Mouse (Mus musculus) heart, embryonic 15.5 days (tissue): Measurements from ENCODE around the gene Krtap6-2. TPM values are rescaled to one million over a fixed set of nuclear protein-coding genes. Genes with fewer than 3 reads are reported as not detected.

Experiments
- ATAC-seq: fragments of 200-750 bp; cut with Nextera tagmentation; replicated peaks from 2 replicates; pipeline ENCODE4 v1.8.0; 2017; ENCODE audit warnings: low read depth, moderate TSS enrichment; ENCODE audit not compliant: insufficient number of reproducible peaks, insufficient read depth, low FRiP score
- H3K27ac ChIP-seq: fragments of 300-500 bp; sonication (generic); 2 replicates; pipeline ENCODE4 v1.5.1; 2015; ENCODE audit warnings: mild to moderate bottlenecking, inconsistent platforms
- H3K27me3 ChIP-seq: fragments of 300-500 bp; sonication (generic); 2 replicates; pipeline ENCODE4 v1.6.1; 2015; ENCODE audit warnings: inconsistent platforms
- H3K36me3 ChIP-seq: fragments of 300-500 bp; sonication (generic); 2 replicates; pipeline ENCODE4 v1.6.1; 2015; ENCODE audit warnings: mild to moderate bottlenecking, inconsistent platforms
- H3K4me1 ChIP-seq: fragments of 300-500 bp; sonication (generic); replicated peaks from 2 replicates; pipeline ENCODE4 v1.6.1; 2015; ENCODE audit warnings: inconsistent platforms
- H3K4me2 ChIP-seq: fragments of 300-500 bp; sonication (generic); 2 replicates; pipeline ENCODE4 v1.6.1; 2015; ENCODE audit warnings: inconsistent platforms, mild to moderate bottlenecking, moderate library complexity
- H3K4me3 ChIP-seq: fragments of 300-500 bp; sonication (generic); 2 replicates; pipeline ENCODE4 v1.5.1; 2015; ENCODE audit warnings: mild to moderate bottlenecking, inconsistent platforms
- H3K9ac ChIP-seq: fragments of 300-500 bp; sonication (generic); 2 replicates; pipeline ENCODE4 v1.6.1; 2015; ENCODE audit warnings: mild to moderate bottlenecking, inconsistent platforms
- H3K9me3 ChIP-seq: fragments of 300-500 bp; sonication (generic); replicated peaks from 2 replicates; pipeline ENCODE4 v1.6.1; 2016; ENCODE audit warnings: inconsistent platforms
- WGBS: fragments of 180-500 bp; shearing (Covaris S2); methylation state at CpG from one replicate; pipeline ENCODE4 v1.1.7; 2015; ENCODE audit warnings: mixed read lengths; 5-methylcytosine and 5-hydroxymethylcytosine counted together
- polyA plus RNA-seq: library from polyadenylated mRNA; unstranded; fragments of >200 nt; fragmentation: Nextera tagmentation; extraction: Ambion mirVana; gene quantifications from 2 replicates; pipeline ENCODE4 v1.2.1, GENCODE M21; 2015

The Krtap6-2 gene
- polyA plus RNA-seq, result not detected in 2 replicates

GRCm38 (mm10) chr16:89420011-89420410 lies at the start of gene Krtap6-2:
TSS of gene Krtap6-2 (minus strand) at chr16:89420111.
- H3K27ac ChIP-seq, result no peak within 1 kb of the TSS
- H3K4me3 ChIP-seq, result no peak within 1 kb of the TSS
- no peaks in the 10 kb centered on the region for H3K36me3 ChIP-seq
- H3K4me2 ChIP-seq, result no peak within 1 kb of the TSS
- no peaks in the 10 kb centered on the region for H3K27me3 ChIP-seq
- 82% methylated on average over 3 of the region's 3 CpGs for WGBS
- H3K4me1 ChIP-seq, result no peaks in the 10 kb centered on the region
- no peak within 1 kb of the TSS for H3K9ac ChIP-seq
- no peak for ATAC-seq
- H3K9me3 ChIP-seq, result no peaks in the 10 kb centered on the region

GRCm38 (mm10) chr16:89461189-89461588 lies 41.3 kb upstream of the Krtap6-2 start:
- H3K4me1 ChIP-seq, result no peaks in the 10 kb centered on the region
- no peak for ATAC-seq
- no peak overlapping the region for H3K9ac ChIP-seq
- no peaks in the 10 kb centered on the region for H3K27me3 ChIP-seq
- no peaks in the 10 kb centered on the region for H3K36me3 ChIP-seq
- no peak overlapping the region for H3K4me3 ChIP-seq
- no peak overlapping the region for H3K4me2 ChIP-seq
- 42% methylated on average over 5 of the region's 5 CpGs for WGBS
- H3K27ac ChIP-seq, result no peak overlapping the region
- no peaks in the 10 kb centered on the region for H3K9me3 ChIP-seq

GRCm38 (mm10) chr16:89429586-89429985 lies 9.7 kb upstream of the Krtap6-2 start:
- no peak for ATAC-seq

GRCm38 (mm10) chr16:89425310-89425709 lies 5.4 kb upstream of the Krtap6-2 start:
- peak; percentile 87 for ATAC-seq
- H3K27ac ChIP-seq, result peak overlapping the region; percentile 51

More at GRCm38 (mm10) chr16:89429586-89429985, 9.7 kb upstream of the Krtap6-2 start:
- 56% methylated on average over 2 of the region's 2 CpGs for WGBS
- H3K4me3 ChIP-seq, result no peak overlapping the region
- no peak overlapping the region for H3K27ac ChIP-seq
- H3K36me3 ChIP-seq, result no peaks in the 10 kb centered on the region
- no peak overlapping the region for H3K4me2 ChIP-seq
- no peak overlapping the region for H3K9ac ChIP-seq
- H3K4me1 ChIP-seq, result peaks cover 3% of the 10 kb centered on the region; the same call in 1 of the 2 replicates
- H3K27me3 ChIP-seq, result no peaks in the 10 kb centered on the region
- H3K9me3 ChIP-seq, result no peaks in the 10 kb centered on the region

GRCm38 (mm10) chr16:89416311-89416710 lies 3.6 kb downstream of the Krtap6-2 start:
- no peak for ATAC-seq
- H3K9me3 ChIP-seq, result no peaks in the 10 kb centered on the region

More at GRCm38 (mm10) chr16:89425310-89425709, 5.4 kb upstream of the Krtap6-2 start:
- no peak overlapping the region for H3K4me2 ChIP-seq
- no peaks in the 10 kb centered on the region for H3K9me3 ChIP-seq
- no peaks in the 10 kb centered on the region for H3K36me3 ChIP-seq
- WGBS, result 30% methylated on average over 5 of the region's 5 CpGs
- peaks cover 3% of the 10 kb centered on the region; the same call in 1 of the 2 replicates for H3K4me1 ChIP-seq
- no peak overlapping the region for H3K4me3 ChIP-seq
- no peak overlapping the region for H3K9ac ChIP-seq
- no peaks in the 10 kb centered on the region for H3K27me3 ChIP-seq

GRCm38 (mm10) chr16:89410345-89411068 lies 9.4 kb downstream of the Krtap6-2 start:
- Histone ChIP-seq H3K27me3 (no peaks in the 10 kb centered on the region), H3K4me2 (no peak overlapping the region), H3K36me3 (no peaks in the 10 kb centered on the region), H3K4me1 (no peaks in the 10 kb centered on the region), H3K27ac (no peak overlapping the region), H3K4me3 (no peak overlapping the region), H3K9ac (no peak overlapping the region), H3K9me3 (no peaks in the 10 kb centered on the region)
- no peak for ATAC-seq
- 73% methylated on average over 5 of the region's 5 CpGs for WGBS

More at GRCm38 (mm10) chr16:89416311-89416710, 3.6 kb downstream of the Krtap6-2 start:
- WGBS, result 77% methylated on average over 3 of the region's 3 CpGs
- Histone ChIP-seq H3K27me3 (no peaks in the 10 kb centered on the region), H3K4me3 (no peak overlapping the region), H3K27ac (no peak overlapping the region), H3K4me1 (no peaks in the 10 kb centered on the region), H3K9ac (no peak overlapping the region), H3K4me2 (no peak overlapping the region), H3K36me3 (no peaks in the 10 kb centered on the region)

- Histone ChIP-seq H3K9me3 (no peaks in the 10 kb centered on the region), H3K4me3 (no peak within 1 kb of the TSS), H3K27me3 (no peaks in the 10 kb centered on the region), H3K4me1 (no peaks in the 10 kb centered on the region), H3K27ac (no peak within 1 kb of the TSS), H3K4me2 (no peak within 1 kb of the TSS), H3K9ac (no peak within 1 kb of the TSS), H3K36me3 (no peaks in the 10 kb centered on the region)
- no peak for ATAC-seq
- WGBS, result 79% methylated on average over 2 of the region's 2 CpGs
Observed at GRCm38 (mm10) chr16:89403768-89404167, 16.1 kb downstream of the Krtap6-2 start, which contains the start of gene Krtap21-1. TSS of gene Krtap21-1 (minus strand) at chr16:89403868.

GRCm38 (mm10) chr16:89372734-89373461 lies 47.0 kb downstream of the Krtap6-2 start:
- Histone ChIP-seq H3K4me1 (no peaks in the 10 kb centered on the region), H3K9ac (no peak overlapping the region)
- no peak for ATAC-seq

More at GRCm38 (mm10) chr16:89372734-89373461, 47.0 kb downstream of the Krtap6-2 start:
- Histone ChIP-seq H3K4me3 (no peak overlapping the region), H3K36me3 (no peaks in the 10 kb centered on the region), H3K27me3 (no peaks in the 10 kb centered on the region), H3K4me2 (no peak overlapping the region), H3K27ac (no peak overlapping the region), H3K9me3 (no peaks in the 10 kb centered on the region)
- WGBS, result 68% methylated on average over 2 of the region's 2 CpGs

Other genes starting within 250 kb of the Krtap6-2 start
- gene 1110057P08Rik, start 245.4 kb downstream of the Krtap6-2 start, polyA plus RNA-seq, result not detected in 2 replicates
- not detected in 2 replicates for gene Krtap20-2, start 214.2 kb downstream of the Krtap6-2 start, polyA plus RNA-seq
- gene Krtap21-1, start 16.2 kb downstream of the Krtap6-2 start, polyA plus RNA-seq, result not detected in 2 replicates
- not detected in 2 replicates for gene Krtap8-1, start 67.8 kb upstream of the Krtap6-2 start, polyA plus RNA-seq
- not detected in 2 replicates for gene Krtap7-1, start 88.2 kb upstream of the Krtap6-2 start, polyA plus RNA-seq
- gene Krtap11-1, start 151.1 kb upstream of the Krtap6-2 start, polyA plus RNA-seq, result not detected in 2 replicates